Mouse (Mus musculus) lung, postnatal 4 days (tissue): ENCODE data around the gene Gm17657.
"Not testable (repeated sequence)": the region's sequence is repeated elsewhere in the genome, so short reads cannot be mapped to it uniquely, and the experiment has no call there.

Source experiments
- DNase-seq, 2 experiments: peaks; one replicate each; pipeline ENCODE4 v3.0.0; 2021

The Gm17657 gene

GRCm38 (mm10) chr17:29545241-29545640 is 4.2 kb downstream of the Gm17657 start:
- no peak for DNase-seq

GRCm38 (mm10) chr17:29544064-29544463 is 5.4 kb downstream of the Gm17657 start:
- DNase-seq: no peak

GRCm38 (mm10) chr17:29542831-29543690 is 6.4 kb downstream of the Gm17657 start:
- no peak for DNase-seq

- DNase-seq: peak; percentile 76 to 89
These were observed 8.0 kb downstream of the Gm17657 start for GRCm38 (mm10) chr17:29541419-29541818.

GRCm38 (mm10) chr17:29540426-29540825 is 9.0 kb downstream of the Gm17657 start:
- DNase-seq: no peak

- no peak for DNase-seq
These were observed 15.6 kb downstream of the Gm17657 start for GRCm38 (mm10) chr17:29533866-29534265.

- no peak for DNase-seq
These were observed 17.6 kb downstream of the Gm17657 start for GRCm38 (mm10) chr17:29531757-29532384.

- DNase-seq: no peak
These were observed 18.2 kb downstream of the Gm17657 start for GRCm38 (mm10) chr17:29531278-29531677.

GRCm38 (mm10) chr17:29530508-29530907 is 18.9 kb downstream of the Gm17657 start:
- DNase-seq: no peak

- peak in 1 of 2 experiments; percentile 42 for DNase-seq
These were observed 20.8 kb downstream of the Gm17657 start for GRCm38 (mm10) chr17:29528568-29529187.

- no peak for DNase-seq
These were observed 23.8 kb downstream of the Gm17657 start for GRCm38 (mm10) chr17:29525613-29526012.

GRCm38 (mm10) chr17:29519731-29520130 is 29.7 kb downstream of the Gm17657 start:
- no peak for DNase-seq

GRCm38 (mm10) chr17:29518665-29519064 is 30.8 kb downstream of the Gm17657 start:
- DNase-seq: not testable (repeated sequence)

- DNase-seq: peak; percentile 67 to 86
These were observed 35.0 kb downstream of the Gm17657 start for GRCm38 (mm10) chr17:29514435-29514834.

GRCm38 (mm10) chr17:29513044-29513730 is 36.3 kb downstream of the Gm17657 start:
- peak; percentile 82 to 85 for DNase-seq

- no peak for DNase-seq
These were observed 38.7 kb downstream of the Gm17657 start for GRCm38 (mm10) chr17:29510691-29511090.

GRCm38 (mm10) chr17:29508927-29509608 is 40.4 kb downstream of the Gm17657 start:
- DNase-seq: no peak

GRCm38 (mm10) chr17:29503700-29504099 is 45.7 kb downstream of the Gm17657 start:
- no peak for DNase-seq

GRCm38 (mm10) chr17:29502669-29503665 is 46.5 kb downstream of the Gm17657 start:
- DNase-seq: no peak

- no peak for DNase-seq
These were observed 47.3 kb downstream of the Gm17657 start for GRCm38 (mm10) chr17:29502005-29502668.
